Mouse (Mus musculus) cerebellum, postnatal 36 days (tissue): Measurements from ENCODE around the gene Mtcl1.

Experiments
- DNase-seq, 2 experiments: peaks; one replicate each; pipeline ENCODE4 v3.0.0; 2021 to 2022; ENCODE audit warnings: mixed read lengths in 2 of 2

Gene Mtcl1

DNA sequence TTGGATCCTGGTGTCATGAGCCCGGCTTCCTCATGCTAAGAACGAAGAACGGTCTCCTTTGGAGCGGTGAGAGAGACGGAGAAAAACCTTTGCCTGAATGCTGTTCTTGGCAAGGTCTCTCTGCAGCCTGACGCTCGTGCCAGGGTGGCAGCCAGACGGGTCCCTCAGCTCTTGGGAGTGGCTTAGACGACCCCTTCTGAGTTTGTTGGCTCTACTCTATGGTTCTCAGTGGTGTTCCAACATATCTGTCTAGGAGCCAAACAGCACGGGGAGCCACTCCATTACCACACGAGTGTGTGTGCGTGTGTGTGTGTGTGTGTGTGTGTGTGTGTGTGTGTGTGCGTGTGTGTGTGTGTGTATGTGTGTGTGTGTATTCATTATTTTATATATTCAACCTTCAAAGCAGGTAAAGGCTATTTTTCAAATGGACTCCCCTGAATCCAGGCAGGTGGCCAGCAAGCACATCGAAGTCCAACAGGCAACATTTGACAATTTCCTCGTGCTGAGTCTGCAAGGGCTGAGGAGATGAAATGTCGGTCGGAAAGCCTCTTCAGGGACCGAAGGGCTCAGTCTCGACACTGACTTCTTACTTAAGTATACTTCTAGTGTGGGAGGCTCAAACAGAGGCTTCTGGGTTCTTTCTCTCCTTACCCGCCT, 128.7 kb downstream of the Mtcl1 start:
- peak; percentile 66 to 74 for DNase-seq

DNA sequence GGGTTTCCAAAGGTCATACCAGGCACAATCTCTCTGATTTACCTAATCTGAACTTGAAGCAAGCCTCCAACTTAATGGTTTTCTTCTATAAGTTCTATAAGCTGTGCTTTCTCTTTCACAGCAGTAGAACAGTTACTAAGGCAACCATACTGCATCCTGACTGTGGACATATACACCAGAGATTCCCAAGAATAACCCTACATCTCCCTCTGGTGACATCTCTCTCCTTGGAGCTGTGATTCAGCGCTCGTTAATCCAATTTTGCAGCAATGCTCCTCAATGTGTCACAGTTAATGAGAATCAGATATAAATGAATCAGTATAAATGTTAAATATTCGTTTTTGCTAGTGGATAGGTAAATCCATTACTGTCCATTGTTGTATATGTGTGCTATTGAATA, 131.5 kb downstream of the Mtcl1 start:
- no peak for DNase-seq

DNA sequence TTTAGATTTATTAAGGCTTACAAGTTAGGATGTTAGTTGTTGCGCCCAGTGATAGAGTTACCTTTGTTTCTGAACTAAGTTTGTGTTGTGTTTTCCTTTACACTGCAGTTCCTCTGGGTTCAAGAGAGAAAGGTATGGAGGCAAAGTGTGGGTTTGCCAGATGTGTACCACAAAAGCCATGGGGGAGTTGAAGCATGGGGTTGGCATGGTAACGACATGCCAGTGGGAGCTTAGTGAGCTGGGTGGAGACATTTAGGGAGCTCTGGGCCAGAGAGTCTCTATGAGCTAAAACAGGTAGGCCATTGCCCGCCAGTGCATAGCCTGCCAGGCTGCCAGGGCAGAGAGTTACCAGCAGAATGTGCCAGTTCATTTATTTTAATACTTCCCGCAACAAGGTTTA, 132.0 kb downstream of the Mtcl1 start:
- DNase-seq = no peak

DNA sequence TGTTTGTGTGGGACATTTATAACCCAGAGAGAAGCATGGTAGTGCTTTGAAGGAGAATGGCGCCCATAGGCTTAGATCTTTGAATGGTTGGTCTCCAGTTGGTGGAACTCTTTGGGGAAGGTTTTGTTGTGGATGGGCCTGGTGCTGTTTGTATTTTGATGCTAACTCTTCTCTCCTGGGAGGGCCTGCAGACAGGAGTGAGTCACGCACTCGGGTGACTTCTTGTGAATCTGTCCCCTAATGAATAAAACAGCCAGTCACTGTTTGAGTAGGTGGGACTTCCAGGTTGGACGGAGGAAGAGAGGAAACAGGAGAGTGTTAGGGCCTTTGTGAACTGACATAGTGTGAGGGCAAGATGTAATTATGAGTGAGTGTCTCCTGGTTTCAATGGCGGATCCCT, 132.4 kb downstream of the Mtcl1 start:
- DNase-seq = no peak

DNA sequence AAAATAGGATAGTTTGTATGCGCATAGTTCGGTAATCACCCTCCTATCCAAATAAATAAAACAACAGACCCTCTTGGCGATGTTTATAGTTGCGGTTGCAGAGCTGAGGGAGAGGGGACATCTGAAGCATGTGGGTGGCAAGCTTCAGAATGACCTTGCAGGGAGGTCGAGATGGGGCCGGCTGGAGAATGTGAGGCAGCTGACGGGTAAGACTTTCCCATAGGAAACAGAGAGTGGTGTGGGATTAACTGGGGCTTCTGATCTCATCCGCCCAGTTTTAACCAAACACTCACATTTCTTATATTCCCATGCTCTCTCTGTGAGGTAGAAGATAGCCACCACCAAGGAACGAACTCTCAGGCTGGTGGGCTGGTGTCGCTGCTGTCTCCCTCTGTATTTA, 134.1 kb downstream of the Mtcl1 start:
- DNase-seq = no peak

DNA sequence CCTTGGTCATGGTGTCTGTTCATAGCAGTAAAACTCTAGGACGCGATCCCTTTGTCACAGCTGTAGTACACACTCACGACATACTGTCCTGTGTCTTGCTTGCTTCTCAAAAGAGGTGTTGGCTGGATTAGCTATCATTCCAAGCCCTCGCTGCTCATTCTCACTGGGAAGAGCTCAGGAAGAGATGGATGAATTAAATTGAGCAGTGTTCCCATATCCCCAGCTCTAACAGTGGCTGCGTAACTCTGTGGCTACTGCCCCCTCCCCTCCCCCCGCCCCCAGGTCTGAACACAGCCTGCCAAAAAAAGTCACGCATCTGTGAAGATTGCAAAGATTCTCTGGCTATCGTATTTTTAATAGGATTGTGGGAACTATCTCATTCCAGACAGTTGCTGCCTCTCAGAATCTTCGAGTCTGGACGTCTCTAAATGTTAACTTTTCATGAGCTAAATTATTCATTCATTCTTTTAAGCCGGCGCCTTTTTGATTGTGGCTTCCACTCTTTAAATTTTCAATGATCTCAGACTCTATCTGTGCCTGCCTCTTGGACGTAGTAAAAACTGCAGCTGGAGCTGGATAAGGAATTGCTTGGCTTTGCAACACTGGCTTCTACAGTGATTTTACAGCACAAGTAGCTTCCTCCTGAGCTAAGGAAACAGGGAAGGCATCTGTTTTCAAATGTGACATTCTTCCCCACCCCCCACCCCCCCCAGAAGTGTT, 134.8 kb downstream of the Mtcl1 start:
- no peak for DNase-seq

DNA sequence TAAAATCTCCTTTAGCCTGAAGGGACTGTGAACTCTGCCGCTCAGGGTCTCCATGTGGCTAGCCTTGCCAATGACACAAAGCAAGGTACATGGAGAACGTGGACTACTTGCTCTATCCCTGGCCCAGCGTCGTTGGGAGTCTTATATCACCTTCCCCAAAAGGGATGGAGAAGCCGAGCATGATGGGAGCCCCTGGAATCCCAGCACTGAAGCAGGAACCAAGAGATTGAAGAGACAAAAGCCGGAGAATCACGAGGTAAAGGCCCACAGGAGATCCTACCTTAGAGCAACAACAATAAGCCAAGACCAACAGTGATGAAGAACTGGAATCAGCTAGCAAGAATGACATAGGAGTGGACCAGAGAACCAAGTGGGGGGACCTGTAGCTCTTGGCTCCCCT, 147.6 kb downstream of the Mtcl1 start:
- DNase-seq = no peak

DNA sequence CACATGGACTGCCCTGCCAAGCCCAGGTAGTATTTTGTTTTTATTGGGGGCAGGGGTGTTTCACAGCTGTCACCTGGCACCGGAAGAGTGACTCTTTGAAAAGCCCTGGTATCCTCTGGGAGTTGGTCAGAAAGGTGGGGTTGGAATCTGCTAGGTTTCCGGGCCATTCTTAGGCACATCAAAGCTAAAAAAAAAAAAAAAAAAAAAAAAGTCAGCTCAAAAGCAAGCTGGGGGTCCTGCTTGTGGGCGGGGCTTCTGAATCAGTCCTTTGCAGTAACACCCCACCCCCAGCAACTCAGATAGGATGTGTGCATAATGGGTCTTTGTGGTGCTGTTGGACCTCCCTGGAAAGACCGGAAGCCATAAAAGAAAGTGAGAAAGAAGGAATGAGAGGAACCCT, 148.3 kb downstream of the Mtcl1 start:
- no peak for DNase-seq

DNA sequence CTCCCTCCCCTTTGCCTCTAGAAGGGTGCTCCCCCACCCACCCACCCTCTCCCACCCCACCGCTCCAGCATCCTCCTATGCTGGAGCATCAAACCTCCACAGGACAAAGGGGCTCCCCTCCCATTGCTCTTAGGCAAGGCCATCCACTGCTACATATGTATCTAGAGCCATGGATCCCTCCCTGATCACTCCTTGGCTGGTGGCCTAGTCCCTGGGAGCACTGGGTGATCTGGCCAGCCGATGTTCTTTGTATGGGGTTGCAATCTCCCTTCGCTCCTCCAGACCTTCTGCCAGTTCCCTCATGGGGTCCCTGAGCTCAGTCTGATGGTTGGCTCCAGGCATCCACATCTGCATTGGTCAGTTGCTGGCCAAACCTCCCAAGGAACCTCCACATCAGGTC, 151.8 kb downstream of the Mtcl1 start:
- DNase-seq = no peak

DNA sequence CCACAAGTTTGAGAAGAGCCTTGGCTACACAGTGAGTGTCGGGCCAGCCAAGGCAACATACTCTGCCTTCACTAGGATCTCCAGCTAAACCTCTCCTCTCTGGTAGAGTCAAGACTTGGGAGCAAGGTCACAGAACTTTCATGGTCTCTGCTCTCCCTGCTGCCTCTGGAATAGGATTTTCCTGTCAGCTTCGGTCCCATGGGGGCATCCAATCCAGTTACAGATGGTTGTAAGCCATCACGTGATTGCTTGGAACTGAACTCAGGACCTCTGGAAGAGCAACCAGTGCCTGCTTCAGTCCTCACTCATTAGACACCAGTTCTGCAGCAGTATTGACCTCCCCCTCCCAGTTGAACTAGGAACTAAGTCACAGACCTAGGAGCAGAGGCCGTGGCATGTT, 156.0 kb downstream of the Mtcl1 start:
- no peak for DNase-seq

DNA sequence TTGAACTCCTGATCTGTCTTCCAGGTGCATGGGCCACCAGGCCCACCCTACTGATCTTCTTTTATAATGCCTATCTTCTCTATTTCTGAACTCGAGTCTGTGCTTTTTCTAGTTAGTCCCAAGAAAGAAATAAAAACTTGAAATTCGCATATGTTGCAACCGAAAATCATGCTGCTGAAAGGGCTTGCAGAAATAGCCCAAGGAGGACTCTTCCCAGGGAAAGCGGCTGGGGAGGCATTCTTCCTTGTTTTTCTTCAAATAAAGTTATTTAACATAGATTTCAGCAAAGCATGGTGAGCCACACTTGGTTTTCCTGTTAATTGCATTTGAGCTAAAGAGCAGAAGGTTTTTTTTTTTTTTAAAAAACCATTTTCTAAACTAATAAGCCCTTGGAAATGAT, 159.7 kb downstream of the Mtcl1 start:
- no peak for DNase-seq
